In the genomic region with DNA sequence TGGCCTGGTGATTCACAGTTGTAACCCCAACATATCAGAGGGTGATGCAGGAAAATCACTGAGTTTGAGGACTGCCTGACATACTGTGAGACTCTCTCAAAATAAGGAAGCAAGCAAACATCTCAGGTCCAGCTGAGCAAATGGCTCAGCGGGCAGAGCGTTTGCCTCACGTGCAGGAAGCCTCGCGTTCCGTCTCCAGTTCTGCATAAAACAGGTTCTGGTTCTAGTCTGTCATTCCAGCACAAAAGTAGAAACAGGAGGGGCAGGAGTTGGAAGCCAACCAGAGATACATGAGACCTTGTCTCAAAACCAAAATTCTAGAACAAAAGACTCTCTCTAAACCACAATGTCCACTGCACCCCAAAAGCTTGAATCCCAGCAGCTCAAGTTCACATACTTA, we compare ENCODE assay signal across 8 mouse cellular contexts. TPM values are rescaled to one million over a fixed set of nuclear protein-coding genes. Genes with fewer than 3 reads are reported as not detected.
A peak's percentile ranks its signal among the peaks of the same experiment; 100 is the strongest.
DNase-seq lines count a peak whose midpoint lies in the region; ATAC-seq and TF ChIP-seq lines count a peak whose summit lies in the region.

No protein-coding gene starts in this region.

- peak overlapping the region; percentile 76 for H3K9ac ChIP-seq in liver, adult 2 months (ENCODE audit: low read depth, low read length)
- peak overlapping the region; percentile 45 for H3K9ac ChIP-seq in embryonic facial prominence, embryonic 15.5 days
- H3K9ac ChIP-seq in limb, embryonic 11.5 days (ENCODE audit: low read length), result peak overlapping the region; percentile 56
- H3K9ac ChIP-seq in midbrain, postnatal 0 days (replicated peaks; ENCODE audit: low read length, poor library complexity, severe bottlenecking), result peak overlapping the region; percentile 63

- H3K36me3 ChIP-seq in liver, adult 2 months (ENCODE audit: control insufficient read depth, insufficient read depth, low read length), result peaks cover 12% of the 10 kb centered on the region
- H3K36me3 ChIP-seq in embryonic facial prominence, embryonic 15.5 days, result peaks cover 4% of the 10 kb centered on the region; the same call in 1 of the 2 replicates
- H3K36me3 ChIP-seq in limb, embryonic 11.5 days (ENCODE audit: control insufficient read depth, insufficient read depth, low read length), result peaks cover 3% of the 10 kb centered on the region; the same call in 1 of the 2 replicates
- no peaks in the 10 kb centered on the region for H3K36me3 ChIP-seq in midbrain, postnatal 0 days (ENCODE audit: insufficient read depth, low read length)

- no peaks in the 10 kb centered on the region; the same call in 1 of the 2 replicates for H3K79me2 ChIP-seq in liver, adult 2 months (ENCODE audit: control insufficient read depth, insufficient read depth, low read length)

- peak overlapping the region; percentile 63 for H3K4me2 ChIP-seq in embryonic facial prominence, embryonic 15.5 days (replicated peaks)
- peak overlapping the region; percentile 58 for H3K4me2 ChIP-seq in limb, embryonic 11.5 days (ENCODE audit: low read depth, severe bottlenecking)
- H3K4me2 ChIP-seq in midbrain, postnatal 0 days (ENCODE audit: low read depth, low read length, poor library complexity, severe bottlenecking), result peak overlapping the region; percentile 61

- ATAC-seq in embryonic facial prominence, embryonic 15.5 days (ENCODE audit: insufficient number of reproducible peaks, low FRiP score, low TSS enrichment, low read depth), result no peak
- ATAC-seq in limb, embryonic 11.5 days (ENCODE audit: insufficient number of reproducible peaks, low FRiP score, low TSS enrichment, low read depth), result no peak
- no peak for ATAC-seq in midbrain, postnatal 0 days (ENCODE audit: low FRiP score)

- peak; percentile 40 for DNase-seq in liver, adult 2 months (ENCODE audit: extremely low read depth, low read depth, low spot score)
- DNase-seq in liver, result no peak
- no peak for DNase-seq in limb, embryonic 11.5 days (ENCODE audit: low spot score)
- peak; percentile 20 for DNase-seq in midbrain, postnatal 0 days (ENCODE audit: low spot score)
- DNase-seq in adrenal gland, postnatal 25 days, result no peak
- DNase-seq in frontal cortex, postnatal 10 days (ENCODE audit: low spot score in 2 of 2), result no peak
- no peak for DNase-seq in left cerebral cortex, adult 9 months (ENCODE audit: low spot score in 2 of 2)

- H3K27ac ChIP-seq in liver, adult 2 months (replicated peaks; ENCODE audit: insufficient read depth, low read depth, low read length), result peak overlapping the region; percentile 98
- peak overlapping the region; percentile 49 for H3K27ac ChIP-seq in embryonic facial prominence, embryonic 15.5 days (replicated peaks)
- H3K27ac ChIP-seq in limb, embryonic 11.5 days (replicated peaks; ENCODE audit: low read depth, low read length), result 0 out of 2 replicates have a peak overlapping the region, but pooled peaks have one; percentile 12
- H3K27ac ChIP-seq in midbrain, postnatal 0 days (ENCODE audit: low read depth, low read length), result peak overlapping the region; percentile 77

- H3K4me3 ChIP-seq in liver, adult 2 months (ENCODE audit: insufficient read depth, low read depth, low read length), result peak overlapping the region; percentile 65
- peak overlapping the region; percentile 54 for H3K4me3 ChIP-seq in embryonic facial prominence, embryonic 15.5 days (replicated peaks)
- H3K4me3 ChIP-seq in limb, embryonic 11.5 days (ENCODE audit: low read depth, low read length), result peak overlapping the region; percentile 50
- H3K4me3 ChIP-seq in midbrain, postnatal 0 days (ENCODE audit: low read depth, low read length), result peak overlapping the region; percentile 46

- no peaks in the 10 kb centered on the region for H3K27me3 ChIP-seq in liver, adult 2 months (ENCODE audit: control insufficient read depth, insufficient read depth, low read length)
- H3K27me3 ChIP-seq in embryonic facial prominence, embryonic 15.5 days, result no peaks in the 10 kb centered on the region
- no peaks in the 10 kb centered on the region for H3K27me3 ChIP-seq in limb, embryonic 11.5 days (ENCODE audit: control insufficient read depth, insufficient read depth, low read length)
- H3K27me3 ChIP-seq in midbrain, postnatal 0 days (ENCODE audit: insufficient read depth, low read length), result no peaks in the 10 kb centered on the region

- TF ChIP-seq POLR2A in liver, adult 2 months (IDR thresholded peaks at IDR 0.05; ENCODE audit: extremely low read depth, insufficient read depth, low read length), result no peak

- H3K9me3 ChIP-seq in embryonic facial prominence, embryonic 15.5 days (replicated peaks), result no peaks in the 10 kb centered on the region
- no peaks in the 10 kb centered on the region for H3K9me3 ChIP-seq in limb, embryonic 11.5 days (ENCODE audit: control insufficient read depth, low read length)
- H3K9me3 ChIP-seq in midbrain, postnatal 0 days (ENCODE audit: low read length), result no peaks in the 10 kb centered on the region

- WGBS in liver, adult 2 months, result under 1% methylated on average over 6 of the region's 6 CpGs
- 2% methylated on average over 6 of the region's 6 CpGs for WGBS in embryonic facial prominence, embryonic 15.5 days
- 4% methylated on average over 6 of the region's 6 CpGs for WGBS in limb, embryonic 11.5 days
- 1% methylated on average over 6 of the region's 6 CpGs for WGBS in midbrain, postnatal 0 days

- TF ChIP-seq CTCF in liver, adult 2 months (IDR thresholded peaks at IDR 0.05; ENCODE audit: low read depth, low read length), result no peak
- no peak for TF ChIP-seq CTCF in midbrain, postnatal 0 days (IDR thresholded peaks at IDR 0.05)

- H3K4me1 ChIP-seq in liver, adult 2 months (ENCODE audit: control insufficient read depth, insufficient read depth, low read length), result peaks cover 14% of the 10 kb centered on the region
- H3K4me1 ChIP-seq in embryonic facial prominence, embryonic 15.5 days, result peaks cover 21% of the 10 kb centered on the region
- H3K4me1 ChIP-seq in limb, embryonic 11.5 days (ENCODE audit: control insufficient read depth, insufficient read depth, low read length), result 0 out of 2 replicates have a peak, but pooled peaks cover 8% of the 10 kb centered on the region
- H3K4me1 ChIP-seq in midbrain, postnatal 0 days (ENCODE audit: insufficient read depth, low read length), result peaks cover 8% of the 10 kb centered on the region; the same call in 1 of the 2 replicates

RNA-seq across cellular contexts. Expression of a gene that starts 0.5 kb away (rescaled TPM):
- total RNA-seq in liver, adult 2 months (2014; rRNA removed), result 7.6 and 7.9 TPM in 2 replicates
- polyA plus RNA-seq in liver, adult 2 months (2012; rRNA removed), result 6.7 and 11.6 TPM in 2 replicates
- polyA plus RNA-seq in embryonic facial prominence, embryonic 15.5 days (2015; fragmentation: Nextera tagmentation; extraction: Ambion mirVana), result 4.3 and 5.5 TPM in 2 replicates
- polyA plus RNA-seq in limb, embryonic 11.5 days (2014; fragmentation: Nextera tagmentation; extraction: Ambion mirVana), result 3.5 and 4.8 TPM in 2 replicates
- 6.6 and 12.2 TPM in 2 replicates for total RNA-seq in midbrain, postnatal 0 days (2014; rRNA removed)
- 4.7 and 5.2 TPM in 2 replicates for polyA plus RNA-seq in midbrain, postnatal 0 days (2015; fragmentation: Nextera tagmentation; extraction: Ambion mirVana)
- total RNA-seq in adrenal gland, postnatal 25 days (2021), result 13.6 and 19.1 TPM in 2 replicates

RNA-seq across cellular contexts. Expression of a gene that starts 0.6 kb away (rescaled TPM):
- 841 and 970 TPM in 2 replicates for total RNA-seq in liver, adult 2 months (2014; rRNA removed)
- polyA plus RNA-seq in liver, adult 2 months (2012; rRNA removed), result 1,676 and 1,979 TPM in 2 replicates
- polyA plus RNA-seq in embryonic facial prominence, embryonic 15.5 days (2015; fragmentation: Nextera tagmentation; extraction: Ambion mirVana), result 56.2 and 58.0 TPM in 2 replicates
- 29.7 and 29.9 TPM in 2 replicates for polyA plus RNA-seq in limb, embryonic 11.5 days (2014; fragmentation: Nextera tagmentation; extraction: Ambion mirVana)
- 32.1 and 50.9 TPM in 2 replicates for total RNA-seq in midbrain, postnatal 0 days (2014; rRNA removed)
- 44.2 and 50.1 TPM in 2 replicates for polyA plus RNA-seq in midbrain, postnatal 0 days (2015; fragmentation: Nextera tagmentation; extraction: Ambion mirVana)
- total RNA-seq in adrenal gland, postnatal 25 days (2021), result 471 and 609 TPM in 2 replicates

RNA-seq across cellular contexts. Expression of a gene that starts 8.8 kb away (rescaled TPM):
- 5.5 and 5.6 TPM in 2 replicates for total RNA-seq in liver, adult 2 months (2014; rRNA removed)
- polyA plus RNA-seq in liver, adult 2 months (2012; rRNA removed), result 8.0 and 16.6 TPM in 2 replicates
- polyA plus RNA-seq in embryonic facial prominence, embryonic 15.5 days (2015; fragmentation: Nextera tagmentation; extraction: Ambion mirVana), result 39.4 and 43.4 TPM in 2 replicates
- polyA plus RNA-seq in limb, embryonic 11.5 days (2014; fragmentation: Nextera tagmentation; extraction: Ambion mirVana), result 4.9 and 5.2 TPM in 2 replicates
- total RNA-seq in midbrain, postnatal 0 days (2014; rRNA removed), result 15.9 and 26.0 TPM in 2 replicates
- polyA plus RNA-seq in midbrain, postnatal 0 days (2015; fragmentation: Nextera tagmentation; extraction: Ambion mirVana), result 17.4 and 18.1 TPM in 2 replicates
- 36.3 and 71.9 TPM in 2 replicates for total RNA-seq in adrenal gland, postnatal 25 days (2021)

RNA-seq across cellular contexts. Expression of a gene that starts 10.0 kb away (rescaled TPM):
- total RNA-seq in liver, adult 2 months (2014; rRNA removed), result 0.67 and 0.74 TPM in 2 replicates
- polyA plus RNA-seq in liver, adult 2 months (2012; rRNA removed), result 9.4 and 14.6 TPM in 2 replicates
- 13.6 and 15.5 TPM in 2 replicates for polyA plus RNA-seq in embryonic facial prominence, embryonic 15.5 days (2015; fragmentation: Nextera tagmentation; extraction: Ambion mirVana)
- polyA plus RNA-seq in limb, embryonic 11.5 days (2014; fragmentation: Nextera tagmentation; extraction: Ambion mirVana), result 6.6 and 8.2 TPM in 2 replicates
- 129 and 165 TPM in 2 replicates for total RNA-seq in midbrain, postnatal 0 days (2014; rRNA removed)
- 129 and 136 TPM in 2 replicates for polyA plus RNA-seq in midbrain, postnatal 0 days (2015; fragmentation: Nextera tagmentation; extraction: Ambion mirVana)
- 35.6 and 40.5 TPM in 2 replicates for total RNA-seq in adrenal gland, postnatal 25 days (2021)

RNA-seq across cellular contexts. Expression of a gene that starts 28.8 kb away (rescaled TPM):
- 4.1 and 5.3 TPM in 2 replicates for total RNA-seq in liver, adult 2 months (2014; rRNA removed)
- 4.7 and 5.2 TPM in 2 replicates for polyA plus RNA-seq in liver, adult 2 months (2012; rRNA removed)
- polyA plus RNA-seq in embryonic facial prominence, embryonic 15.5 days (2015; fragmentation: Nextera tagmentation; extraction: Ambion mirVana), result 5.8 and 6.5 TPM in 2 replicates
- polyA plus RNA-seq in limb, embryonic 11.5 days (2014; fragmentation: Nextera tagmentation; extraction: Ambion mirVana), result 17.4 and 20.0 TPM in 2 replicates
- total RNA-seq in midbrain, postnatal 0 days (2014; rRNA removed), result 33.7 and 38.6 TPM in 2 replicates
- 7.1 and 8.0 TPM in 2 replicates for polyA plus RNA-seq in midbrain, postnatal 0 days (2015; fragmentation: Nextera tagmentation; extraction: Ambion mirVana)
- total RNA-seq in adrenal gland, postnatal 25 days (2021), result 14.0 and 19.4 TPM in 2 replicates

Comparison
In these comparisons a context has a peak if more than half of its experiments do, and no peak if none do; other contexts are left out.
1. DNase-seq: peak in liver, adult 2 months (single experiment) and midbrain, postnatal 0 days (single experiment); none in liver (single experiment), limb, embryonic 11.5 days (single experiment), adrenal gland, postnatal 25 days (single experiment), frontal cortex, postnatal 10 days (0 of 2) and left cerebral cortex, adult 9 months (0 of 2).
2. H3K27ac ChIP-seq: peak in every context shown above with its lines; median percentile 98 in liver, adult 2 months; 77 in midbrain, postnatal 0 days; 49 in embryonic facial prominence, embryonic 15.5 days; 12 in limb, embryonic 11.5 days.
3. RNA of a gene that starts 0.6 kb away (polyA plus RNA-seq): 1,676 to 1,979 TPM in liver, adult 2 months; 56.2 to 58.0 TPM in embryonic facial prominence, embryonic 15.5 days, 44.2 to 50.1 TPM in midbrain, postnatal 0 days and 29.7 to 29.9 TPM in limb, embryonic 11.5 days; every median in the first group is over 10 times any median in the second.
4. Peak in every context shown above with its lines, with median percentiles within 50 percentile points of each other: H3K4me3 ChIP-seq, H3K9ac ChIP-seq and H3K4me2 ChIP-seq.